Mouse (Mus musculus) neutrophil, adult 65 days (primary cell): ENCODE measurements around the gene Rhd. TPM values are rescaled to one million over a fixed set of nuclear protein-coding genes. Genes with fewer than 3 reads are reported as not detected.

Experiments
- total RNA-seq: library from RNA; stranded (reverse); gene quantifications from 2 replicates; pipeline ENCODE4 v1.2.4, GENCODE M21; 2023

Rhd gene
- 0.92 and 1.2 TPM in 2 replicates for total RNA-seq

DNA sequence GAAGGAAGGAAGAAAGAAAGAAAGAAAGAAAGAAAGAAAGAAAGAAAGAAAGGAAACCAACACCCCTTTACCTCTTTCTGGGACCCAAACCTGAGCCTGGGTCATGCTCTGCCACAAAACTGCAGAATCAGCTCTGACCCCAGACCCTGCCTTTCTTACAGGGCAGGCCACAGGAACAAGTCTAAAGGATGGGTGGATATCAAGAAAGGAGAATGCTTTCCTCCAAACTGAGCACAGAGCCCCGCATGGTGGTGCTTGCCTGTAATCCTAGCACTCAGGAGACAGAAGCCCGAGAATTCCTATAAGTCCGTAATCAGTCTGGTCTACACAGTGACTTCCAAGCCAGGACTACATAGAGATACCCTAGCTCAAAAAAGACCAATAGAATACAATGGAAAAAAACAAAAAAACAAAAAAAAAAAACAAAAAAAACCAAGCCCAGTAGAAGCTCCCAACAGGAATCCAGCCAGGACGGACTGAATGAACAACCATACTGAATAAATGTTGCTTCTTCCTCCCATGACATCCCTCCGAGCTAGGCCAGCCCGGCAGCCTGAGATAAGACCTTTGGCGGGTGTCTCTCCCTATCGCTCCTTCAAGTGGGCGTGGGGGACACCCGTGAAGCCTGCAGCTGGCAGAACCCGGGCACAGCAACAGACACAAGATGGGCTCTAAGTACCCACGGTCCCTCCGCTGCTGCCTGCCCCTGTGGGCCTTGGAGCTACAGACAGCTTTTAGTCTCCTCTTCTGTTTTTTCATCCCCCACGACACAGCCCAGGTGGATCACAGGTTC, at the start of gene Rhd:
Gene Rhd, plus strand, starts transcription at position 600 of the 793 bp plus-strand sequence.

DNA sequence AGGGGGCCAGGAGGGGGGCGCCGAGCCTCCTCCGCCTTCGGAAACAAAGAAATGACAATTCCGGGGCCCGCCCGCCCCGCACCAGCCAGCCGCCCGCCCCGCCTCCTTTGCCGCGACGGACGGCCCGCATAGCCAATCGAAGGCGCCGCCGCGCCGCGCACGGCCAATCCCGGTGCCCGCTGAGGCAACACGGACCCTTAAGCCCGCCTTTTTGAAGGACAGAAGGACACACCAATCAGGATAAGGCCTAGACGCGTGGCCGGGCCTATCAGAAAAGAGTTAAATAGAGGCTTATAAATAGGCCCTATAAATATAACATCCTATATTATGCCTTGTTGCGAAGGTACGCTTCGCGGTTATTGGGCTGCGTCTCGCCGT, 11.1 kb upstream of the Rhd start, which contains the start of gene Maco1:
Gene Maco1, minus strand, starts transcription at position 87 of the 378 bp plus-strand sequence.

DNA sequence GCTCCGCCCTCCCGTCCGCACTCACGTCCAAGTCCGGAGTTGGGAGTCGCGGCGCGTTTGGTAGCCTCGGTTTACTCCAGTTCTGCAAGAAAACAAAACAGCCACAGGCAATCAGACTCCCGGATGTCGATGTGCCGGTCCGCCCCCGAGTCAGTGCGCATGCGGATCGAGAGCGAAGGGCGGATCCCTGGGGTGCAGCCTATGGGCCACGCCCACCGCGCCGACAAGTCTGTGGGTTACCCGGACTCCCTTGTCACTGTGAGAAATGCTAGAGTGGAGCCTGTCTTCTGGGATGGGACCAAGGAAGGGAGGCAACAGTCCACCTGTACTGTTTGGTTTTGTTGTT, 50.5 kb downstream of the Rhd start, which contains the start of gene Tmem50a:
Gene Tmem50a, minus strand, starts transcription at position 161 of the 346 bp plus-strand sequence.

DNA sequence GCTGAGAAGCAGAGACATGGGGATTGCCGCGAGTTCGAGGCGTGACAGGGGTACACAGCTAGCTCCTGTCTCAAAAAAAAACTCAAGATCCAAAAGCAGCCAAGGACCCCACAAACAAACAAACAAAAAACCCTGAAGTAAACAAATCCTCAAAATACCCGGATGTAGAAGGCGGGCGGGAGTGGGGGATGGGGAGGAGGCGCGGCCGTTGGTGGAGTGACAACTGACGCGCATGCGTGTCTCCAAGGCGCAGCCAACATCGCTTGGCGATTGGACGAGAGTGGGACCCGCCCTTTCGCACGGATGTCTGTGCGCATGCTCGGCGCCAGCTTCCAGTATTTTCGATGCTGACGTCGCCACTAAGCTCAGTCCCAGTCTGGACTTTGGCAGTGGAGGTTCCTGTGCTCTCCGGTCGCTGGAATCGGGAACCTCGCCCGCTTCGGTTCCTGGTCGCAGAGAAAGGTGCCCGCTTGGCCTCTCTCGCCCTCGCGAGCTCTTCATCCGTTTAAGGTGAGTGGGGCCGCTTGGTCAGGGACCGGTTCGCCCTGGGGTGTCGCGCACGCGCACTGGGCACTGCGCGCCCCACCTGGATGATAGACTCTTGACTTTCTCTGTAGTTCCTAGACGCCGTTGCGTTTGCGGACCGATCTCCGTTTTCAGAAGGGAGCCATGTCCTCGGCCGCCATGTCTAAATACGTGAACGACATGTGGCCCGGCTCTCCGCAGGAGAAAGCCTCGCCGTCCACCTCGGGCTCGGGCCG, 59.1 kb downstream of the Rhd start, which contains the start of gene Rsrp1:
Gene Rsrp1, plus strand, starts transcription at position 335 of the 761 bp plus-strand sequence.

DNA sequence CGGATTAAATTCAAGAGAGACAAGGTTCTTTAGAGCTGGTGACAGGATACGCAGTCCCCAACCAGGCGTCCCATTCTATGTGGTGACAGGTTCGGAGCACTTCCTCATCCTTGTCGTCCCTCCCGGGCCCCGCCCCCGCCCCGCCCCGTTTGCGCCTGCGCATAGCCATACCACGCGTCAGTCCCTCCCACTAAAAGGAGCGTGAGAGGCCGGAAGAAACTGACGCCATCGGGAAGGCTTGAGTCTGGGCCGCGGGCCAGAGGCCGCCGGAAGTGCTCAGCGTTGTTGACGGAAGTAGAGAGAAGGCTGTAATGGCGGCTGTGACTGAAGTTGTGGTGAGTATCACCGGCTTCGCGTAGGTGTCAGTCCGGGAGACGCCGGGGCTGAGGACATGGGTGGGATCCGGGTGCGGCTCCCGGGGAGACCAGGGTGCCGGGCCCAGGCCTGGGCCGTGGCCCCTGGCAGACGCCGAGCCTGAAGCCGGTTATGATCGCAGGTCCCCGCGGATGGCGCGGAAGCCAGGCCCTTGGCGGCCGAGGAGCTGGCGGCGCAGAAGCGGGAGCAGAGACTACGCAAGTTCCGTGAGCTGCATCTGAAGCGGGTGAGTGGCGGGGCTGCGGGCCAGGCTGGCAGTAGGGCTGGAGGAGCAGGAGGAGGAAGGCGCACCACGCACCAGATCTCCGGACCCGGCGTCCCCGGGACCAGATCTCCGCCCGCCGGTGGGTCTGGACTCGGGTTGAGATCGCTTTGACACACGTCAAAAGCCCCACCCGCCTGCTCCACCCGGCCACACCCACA, 66.5 kb downstream of the Rhd start, which contains the start of gene Syf2:
Gene Syf2, plus strand, starts transcription at position 215 of the 798 bp plus-strand sequence.

Other genes with a start within 250 kb of the Rhd start
- 32.8 and 49.3 TPM in 2 replicates for gene Man1c1, start 160.2 kb upstream of the Rhd start, total RNA-seq
- 36.3 and 38.9 TPM in 2 replicates for gene Ldlrap1, start 96.5 kb upstream of the Rhd start, total RNA-seq
- 10.6 and 13.1 TPM in 2 replicates for gene Maco1, start 11.2 kb upstream of the Rhd start, total RNA-seq
- 142 TPM in 2 replicates for gene Tmem50a, start 50.5 kb downstream of the Rhd start, total RNA-seq
- 557 and 712 TPM in 2 replicates for gene Rsrp1, start 59.1 kb downstream of the Rhd start, total RNA-seq
- gene Syf2, start 66.4 kb downstream of the Rhd start, total RNA-seq: 164 TPM in 2 replicates